Mouse (Mus musculus) neutrophil, adult 5-6 weeks (primary cell): ENCODE measurements around the gene Tex261. TPM values are rescaled to one million over a fixed set of nuclear protein-coding genes. Genes with fewer than 3 reads are reported as not detected.

Source experiments
- ATAC-seq: fragments of 151-379, 151-347 bp; 2 replicates; pipeline ENCODE4 v1.8.0; 2017; ENCODE audit warnings: mild to moderate bottlenecking, moderate TSS enrichment; ENCODE audit not compliant: insufficient number of reproducible peaks, poor library complexity, low FRiP score, severe bottlenecking; ENCODE audit errors: extremely low read depth
- total RNA-seq: library from RNA; stranded (forward); fragments of 200-1000 nt; gene quantifications from 2 replicates; pipeline ENCODE4 v1.2.3, GENCODE M21; 2017

Tex261 gene
- total RNA-seq, 1 experiment from 2014 or later: 34.7 TPM

GRCm38 (mm10) chr6:83766982-83767381 is 8.6 kb downstream of the Tex261 start:
- no peak for ATAC-seq

GRCm38 (mm10) chr6:83762880-83763431 is 12.7 kb downstream of the Tex261 start:
- no peak for ATAC-seq

- no peak for ATAC-seq
Measured at GRCm38 (mm10) chr6:83762344-83762743, 13.3 kb downstream of the Tex261 start, which contains the start of gene Ankrd53. Ankrd53 (plus strand) TSS chr6:83762644.

- no peak for ATAC-seq
Measured at GRCm38 (mm10) chr6:83756051-83756450, 19.6 kb downstream of the Tex261 start.

- ATAC-seq: no peak
Measured at GRCm38 (mm10) chr6:83750171-83750684, 25.4 kb downstream of the Tex261 start.

GRCm38 (mm10) chr6:83749286-83749685 is 26.3 kb downstream of the Tex261 start:
- ATAC-seq: no peak

- no peak for ATAC-seq
Measured at GRCm38 (mm10) chr6:83745466-83745865, 30.1 kb downstream of the Tex261 start.

GRCm38 (mm10) chr6:83744557-83744956 is 31.1 kb downstream of the Tex261 start:
- no peak for ATAC-seq

- no peak for ATAC-seq
Measured at GRCm38 (mm10) chr6:83744126-83744525, 31.5 kb downstream of the Tex261 start.

- ATAC-seq: no peak
Measured at GRCm38 (mm10) chr6:83743212-83743611, 32.4 kb downstream of the Tex261 start.

GRCm38 (mm10) chr6:83742761-83743160 is 32.9 kb downstream of the Tex261 start, which contains the start of gene Atp6v1b1:
Atp6v1b1 (plus strand) TSS chr6:83742990.
- ATAC-seq: no peak

- ATAC-seq: no peak
Measured at GRCm38 (mm10) chr6:83738596-83738995, 37.0 kb downstream of the Tex261 start.

- ATAC-seq: no peak
Measured at GRCm38 (mm10) chr6:83737311-83737710, 38.3 kb downstream of the Tex261 start.

- no peak for ATAC-seq
Measured at GRCm38 (mm10) chr6:83731128-83731527, 44.5 kb downstream of the Tex261 start.

- ATAC-seq: no peak
Measured at GRCm38 (mm10) chr6:83729350-83729970, 46.2 kb downstream of the Tex261 start.

GRCm38 (mm10) chr6:83728488-83728887 is 47.1 kb downstream of the Tex261 start:
- no peak for ATAC-seq

- no peak for ATAC-seq
Measured at GRCm38 (mm10) chr6:83727178-83727577, 48.4 kb downstream of the Tex261 start.

GRCm38 (mm10) chr6:83722526-83722925 is 53.1 kb downstream of the Tex261 start:
- no peak for ATAC-seq
